Mouse (Mus musculus) MEL (cell line): Measurements from ENCODE around the gene Pacsin2. TPM values are rescaled to one million over a fixed set of nuclear protein-coding genes. Genes with fewer than 3 reads are reported as not detected.
A peak's percentile ranks its signal among the peaks of the same experiment; 100 is the strongest.
"Not testable (repeated sequence)": the region's sequence is repeated elsewhere in the genome, so short reads cannot be mapped to it uniquely, and the experiment has no call there.

ENCODE experiments used
- DNase-seq: peaks from one replicate; pipeline ENCODE4 v3.0.0; 2011; ENCODE audit warnings: low read depth, low spot score
- H3K27ac ChIP-seq: 2 replicates; pipeline ENCODE4 v1.5.1; 2012; ENCODE audit warnings: low read depth, mild to moderate bottlenecking, control low read depth, low read length, moderate library complexity; ENCODE audit not compliant: control insufficient read depth
- H3K27me3 ChIP-seq, 2 experiments: fragments of 150-350 bp in 1 of 2; sonication (generic) in 1 of 2; 2 replicates each; pipeline ENCODE4 v1.6.1; 2012; ENCODE audit warnings: low read length in 2 of 2, mild to moderate bottlenecking in 2 of 2, improper control_type of control experiment in 1 of 2, moderate library complexity in 1 of 2; ENCODE audit not compliant: insufficient read depth in 2 of 2, control insufficient read depth in 1 of 2
- H3K36me3 ChIP-seq, 2 experiments: 2 replicates each; pipeline ENCODE4 v1.6.1; 2012 to 2014; ENCODE audit warnings: low read length in 2 of 2, improper control_type of control experiment in 1 of 2, inconsistent platforms in 1 of 2, mild to moderate bottlenecking in 1 of 2; ENCODE audit not compliant: insufficient read depth in 2 of 2, control insufficient read depth in 1 of 2
- H3K4me1 ChIP-seq, 2 experiments: fragments of 150-350 bp in 1 of 2; sonication (generic) in 1 of 2; 2 replicates each; pipeline ENCODE4 v1.6.1; 2012; ENCODE audit warnings: low read length in 2 of 2, improper control_type of control experiment in 1 of 2, mild to moderate bottlenecking in 1 of 2; ENCODE audit not compliant: insufficient read depth in 2 of 2, control insufficient read depth in 1 of 2
- H3K4me3 ChIP-seq, 2 experiments: fragments of 150-350 bp in 1 of 2; sonication (generic) in 1 of 2; 2 replicates each; pipeline ENCODE4 v1.5.1; 2012; ENCODE audit warnings: low read depth in 2 of 2, low read length in 2 of 2, mild to moderate bottlenecking in 2 of 2, moderate library complexity in 2 of 2, control low read depth in 1 of 2, improper control_type of control experiment in 1 of 2; ENCODE audit not compliant: control insufficient read depth in 1 of 2, insufficient read depth in 1 of 2
- H3K79me2 ChIP-seq: 2 replicates; pipeline ENCODE4 v1.6.1; 2012; ENCODE audit warnings: mild to moderate bottlenecking, low read length, moderate library complexity; ENCODE audit not compliant: control insufficient read depth, poor library complexity, insufficient read depth
- H3K9ac ChIP-seq: 2 replicates; pipeline ENCODE4 v1.6.1; 2012; ENCODE audit warnings: low read depth, mild to moderate bottlenecking, control low read depth, low read length, moderate library complexity; ENCODE audit not compliant: control insufficient read depth, poor library complexity, severe bottlenecking
- H3K9me3 ChIP-seq: fragments of 150-350 bp; sonication (generic); replicated peaks from 2 replicates; pipeline ENCODE4 v1.6.1; 2012; ENCODE audit warnings: mild to moderate bottlenecking, low read length, improper control_type of control experiment, moderate library complexity; ENCODE audit not compliant: insufficient read depth
- BHLHE40 ChIP-seq: IDR thresholded peaks from 2 replicates; pipeline ENCODE4 v1.6.1; 2012; ENCODE audit warnings: low read depth, mild to moderate bottlenecking, inconsistent platforms, low read length, improper control_type of control experiment, borderline replicate concordance
- CHD2 ChIP-seq: IDR thresholded peaks from 2 replicates; pipeline ENCODE4 v1.6.1; 2011; ENCODE audit warnings: low read length, improper control_type of control experiment
- CTCF ChIP-seq, 3 experiments: IDR thresholded peaks in 2 of 3; conservative IDR thresholded peaks in 1 of 3; 2 replicates each; pipeline ENCODE4 v1.5.1; 2011 to 2012; ENCODE audit warnings: low read length in 3 of 3, low read depth in 2 of 3, mild to moderate bottlenecking in 2 of 3, improper control_type of control experiment in 1 of 3, inconsistent platforms in 1 of 3, mixed read lengths in 1 of 3, moderate library complexity in 1 of 3; ENCODE audit not compliant: control insufficient read depth in 1 of 3, insufficient read depth in 1 of 3, poor library complexity in 1 of 3, severe bottlenecking in 1 of 3
- E2F4 ChIP-seq: IDR thresholded peaks from 2 replicates; pipeline ENCODE4 v1.6.1; 2011; ENCODE audit warnings: low read depth, low read length, improper control_type of control experiment, borderline replicate concordance
- ETS1 ChIP-seq: IDR thresholded peaks from 2 replicates; pipeline ENCODE4 v1.6.1; 2012; ENCODE audit warnings: low read depth, mild to moderate bottlenecking, inconsistent platforms, low read length, improper control_type of control experiment, moderate library complexity
- GATA1 ChIP-seq: IDR thresholded peaks from 2 replicates; pipeline ENCODE4 v1.6.1; 2011; ENCODE audit warnings: low read depth, low read length, improper control_type of control experiment
- HCFC1 ChIP-seq: IDR thresholded peaks from 2 replicates; pipeline ENCODE4 v1.6.1; 2012; ENCODE audit warnings: low read depth, mild to moderate bottlenecking, inconsistent platforms, low read length, improper control_type of control experiment, moderate library complexity
- JUND ChIP-seq: IDR thresholded peaks from 2 replicates; pipeline ENCODE4 v1.6.1; 2011; ENCODE audit warnings: low read depth, mild to moderate bottlenecking, improper control_type of control experiment, low read length
- KAT2A ChIP-seq: conservative IDR thresholded peaks from 2 replicates; pipeline ENCODE4 v1.6.1; 2012; ENCODE audit warnings: low read depth, low read length, improper control_type of control experiment, inconsistent platforms
- MAZ ChIP-seq: IDR thresholded peaks from 2 replicates; pipeline ENCODE4 v1.6.1; 2012; ENCODE audit warnings: low read depth, mild to moderate bottlenecking, inconsistent platforms, low read length, improper control_type of control experiment
- MYB ChIP-seq: IDR thresholded peaks from 2 replicates; pipeline ENCODE4 v1.6.1; 2011; ENCODE audit warnings: mild to moderate bottlenecking, low read depth, low read length, improper control_type of control experiment
- NELFE ChIP-seq: IDR thresholded peaks from 2 replicates; pipeline ENCODE4 v1.6.1; 2011; ENCODE audit warnings: low read depth, low read length, improper control_type of control experiment
- NRF1 ChIP-seq: IDR thresholded peaks from 2 replicates; pipeline ENCODE4 v1.6.1; 2014; ENCODE audit warnings: low read depth, mild to moderate bottlenecking, inconsistent platforms, low read length, improper control_type of control experiment, moderate library complexity; ENCODE audit not compliant: poor library complexity, insufficient read depth, severe bottlenecking
- POLR2A ChIP-seq, 2 experiments: IDR thresholded peaks; 2 replicates each; pipeline ENCODE4 v1.6.1; 2011 to 2012; ENCODE audit warnings: low read length in 2 of 2, mild to moderate bottlenecking in 2 of 2, control low read depth in 1 of 2, improper control_type of control experiment in 1 of 2, low read depth in 1 of 2, moderate library complexity in 1 of 2; ENCODE audit not compliant: control insufficient read depth in 1 of 2, insufficient read depth in 1 of 2, poor library complexity in 1 of 2
- POLR2AphosphoS2 ChIP-seq: IDR thresholded peaks from 2 replicates; pipeline ENCODE4 v1.6.1; 2011; ENCODE audit warnings: low read length, improper control_type of control experiment
- RAD21 ChIP-seq: IDR thresholded peaks from 2 replicates; pipeline ENCODE4 v1.6.1; 2011; ENCODE audit warnings: mild to moderate bottlenecking, low read depth, low read length, improper control_type of control experiment
- SIN3A ChIP-seq: IDR thresholded peaks from 2 replicates; pipeline ENCODE4 v1.6.1; 2012; ENCODE audit warnings: low read length, improper control_type of control experiment, inconsistent platforms
- SMC3 ChIP-seq: IDR thresholded peaks from 2 replicates; pipeline ENCODE4 v1.6.1; 2011; ENCODE audit warnings: low read depth, low read length, improper control_type of control experiment
- TAL1 ChIP-seq: IDR thresholded peaks from 2 replicates; pipeline ENCODE4 v1.6.1; 2012; ENCODE audit warnings: mild to moderate bottlenecking, inconsistent platforms, low read length, moderate library complexity, mixed read lengths
- TCF12 ChIP-seq: IDR thresholded peaks from 2 replicates; pipeline ENCODE4 v1.6.1; 2014; ENCODE audit warnings: low read depth, mild to moderate bottlenecking, inconsistent platforms, low read length, improper control_type of control experiment, moderate library complexity
- USF2 ChIP-seq, 2 experiments: IDR thresholded peaks; 2 replicates each; pipeline ENCODE4 v1.6.1; 2011 to 2012; ENCODE audit warnings: improper control_type of control experiment in 2 of 2, low read length in 2 of 2, borderline replicate concordance in 1 of 2, inconsistent platforms in 1 of 2, low read depth in 1 of 2, mild to moderate bottlenecking in 1 of 2; ENCODE audit not compliant: insufficient read depth in 1 of 2
- ZC3H11A ChIP-seq: IDR thresholded peaks from 2 replicates; pipeline ENCODE4 v1.6.1; 2012; ENCODE audit warnings: low read depth, mild to moderate bottlenecking, inconsistent platforms, low read length, improper control_type of control experiment
- ZKSCAN1 ChIP-seq: IDR thresholded peaks from 2 replicates; pipeline ENCODE4 v1.6.1; 2012; ENCODE audit warnings: low read depth, mild to moderate bottlenecking, inconsistent platforms, low read length, improper control_type of control experiment, moderate library complexity
- polyA plus RNA-seq, 2 experiments: library from polyadenylated mRNA; stranded (reverse) in 1 of 2; unstranded in 1 of 2; fragments of >175 nt in 1 of 2; fragments of >200 nt in 1 of 2; gene quantifications; 2 replicates each; pipeline versions ENCODE4 v1.2.1 to v1.2.4; 2012; ENCODE audit warnings: low replicate concordance in 2 of 2, low read depth in 1 of 2; ENCODE audit not compliant: insufficient read length in 2 of 2, insufficient read depth in 1 of 2, missing spikeins in 1 of 2
- total RNA-seq: library from RNA; depleted of rRNA; stranded (reverse); fragments of 300-350 nt; gene quantifications from 2 replicates; pipeline ENCODE4 v1.2.3, GENCODE M21; 2012

Gene Pacsin2
- total and polyA plus RNA-seq, 3 experiments: 58.7 to 425 (median 103) TPM

DNA sequence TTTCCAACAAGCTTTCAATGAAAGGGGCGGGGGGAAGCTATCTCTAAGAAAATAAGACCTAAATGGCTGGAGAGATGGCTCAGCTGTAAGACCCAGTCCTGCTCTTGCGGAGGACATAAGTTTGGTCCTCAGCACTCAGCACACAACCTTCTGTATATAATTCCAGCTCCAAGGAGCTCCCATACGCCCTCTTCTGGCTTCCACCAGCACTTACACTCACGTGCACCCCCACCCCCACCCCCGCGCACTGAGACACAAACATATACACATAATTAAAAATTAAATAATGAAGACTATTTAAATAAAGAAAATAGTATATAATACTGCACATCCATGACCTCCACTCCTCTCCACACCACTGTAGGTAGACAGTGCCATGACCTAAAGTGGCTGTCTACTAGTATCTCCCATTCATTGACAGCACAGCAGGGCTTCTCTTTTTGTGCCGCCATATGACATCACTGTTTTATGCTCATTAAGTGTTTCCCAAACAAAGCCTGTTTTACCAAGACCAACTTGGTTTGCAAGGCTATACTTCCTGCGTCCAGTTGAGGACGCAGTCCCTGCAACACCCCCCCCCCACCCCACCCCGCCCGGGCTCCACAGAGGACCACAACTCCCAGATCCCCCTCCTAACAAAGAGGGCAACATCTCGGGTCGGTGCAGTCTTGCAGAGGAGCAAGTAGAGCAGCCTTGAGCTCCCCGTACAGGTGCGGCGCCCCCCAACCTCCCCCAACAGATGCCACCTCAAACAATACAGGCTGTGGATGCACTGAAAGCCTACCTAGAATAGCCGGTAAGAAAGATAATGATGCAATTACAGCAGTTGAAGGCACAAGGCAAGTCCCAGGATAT is 45.8 kb upstream of the Pacsin2 start:
- no peaks in the 10 kb centered on the region for H3K9me3 ChIP-seq
- H3K79me2 ChIP-seq: no peaks in the 10 kb centered on the region; the same call in 1 of the 2 replicates
- H3K4me1 ChIP-seq: no peaks in the 10 kb centered on the region
- DNase-seq: peak; percentile 32
- H3K27me3 ChIP-seq: 0 out of 4 replicates have a peak, but pooled peaks cover 0 to under 1% of the 10 kb centered on the region in 2 experiments
- TF ChIP-seq SMC3 (peak; percentile 12; the same call in 1 of the 2 replicates), MYB (no peak), GATA1 (no peak), KAT2A (no peak), BHLHE40 (peak; percentile 63; the same call in 1 of the 2 replicates), TCF12 (no peak), POLR2A (IDR thresholded peaks at IDR 0.05; ENCODE audit: control insufficient read depth in 1 of 2, insufficient read depth in 1 of 2, low read depth in 1 of 2, low read length in 2 of 2, poor library complexity in 1 of 2) (0 out of 4 replicates have a peak, but pooled peaks of 1 of the 2 experiments have one; percentile 63), HCFC1 (no peak), CTCF (IDR thresholded peaks at IDR 0.05 in 2 of 3, conservative IDR thresholded peaks at IDR 0.05 in 1 of 3; ENCODE audit: control insufficient read depth in 1 of 3, insufficient read depth in 1 of 3, low read depth in 2 of 3, low read length in 3 of 3, poor library complexity in 1 of 3, severe bottlenecking in 1 of 3) (peak in 2 of 3 experiments; percentile 15 to 39; a peak in 3 of 6 replicates)
- peaks cover 0 to 2% of the 10 kb centered on the region in 2 experiments; a peak in 1 of 4 replicates for H3K36me3 ChIP-seq
- H3K4me3 ChIP-seq: peak overlapping the region; percentile 80 to 91
- H3K9ac ChIP-seq: peak overlapping the region; percentile 68
- H3K27ac ChIP-seq: peak overlapping the region; percentile 27; the same call in 1 of the 2 replicates

DNA sequence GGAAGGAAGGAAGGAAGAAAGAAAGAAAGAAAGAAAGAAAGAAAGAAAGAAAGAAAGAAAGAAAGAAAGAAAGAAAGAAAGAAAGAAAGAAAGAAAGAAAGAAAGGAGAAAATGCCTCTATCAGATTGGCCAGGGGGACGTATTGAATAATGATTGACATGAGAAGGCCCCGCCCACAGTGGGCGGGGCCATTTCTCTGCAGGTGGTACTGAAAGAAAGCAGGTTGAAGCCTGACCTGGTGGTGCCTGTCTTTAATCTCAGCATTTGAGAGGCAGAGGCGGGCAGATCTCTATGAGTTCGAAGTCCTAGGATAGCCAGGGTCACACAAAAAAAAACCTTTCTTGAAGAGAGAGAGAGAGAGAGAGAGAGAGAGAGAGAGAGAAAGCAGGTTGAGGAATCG is 37.1 kb upstream of the Pacsin2 start:
- not testable (repeated sequence) for H3K36me3 ChIP-seq

DNA sequence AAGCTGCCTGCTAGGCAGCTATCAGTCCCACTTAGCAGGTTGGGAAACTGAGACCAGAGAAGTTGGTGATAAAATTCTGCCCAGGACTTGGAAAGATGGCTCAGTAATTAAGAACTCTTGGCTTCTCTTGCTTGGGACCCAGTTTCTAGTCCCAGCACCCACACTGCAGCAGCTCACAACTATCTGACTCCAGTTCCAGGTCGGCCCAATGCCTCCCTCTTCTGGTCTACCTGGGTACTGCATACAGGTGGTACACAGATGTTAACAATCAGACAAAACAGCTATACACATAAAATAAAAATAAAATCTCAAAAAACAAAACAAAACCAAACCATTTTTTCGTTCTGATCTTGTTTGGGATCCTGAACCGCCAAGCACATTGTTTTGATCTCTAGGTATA is 35.9 kb upstream of the Pacsin2 start:
- H3K27me3 ChIP-seq: no peaks in the 10 kb centered on the region
- H3K36me3 ChIP-seq: peaks cover 0 to 5% of the 10 kb centered on the region in 2 experiments; a peak in 2 of 4 replicates
- no peak overlapping the region for H3K9ac ChIP-seq
- no peak overlapping the region for H3K4me3 ChIP-seq
- H3K4me1 ChIP-seq: peaks cover 3 to 9% of the 10 kb centered on the region in 2 experiments
- peak; percentile 76 for DNase-seq
- no peak overlapping the region for H3K27ac ChIP-seq
- H3K9me3 ChIP-seq: no peaks in the 10 kb centered on the region
- no peaks in the 10 kb centered on the region for H3K79me2 ChIP-seq
- TF ChIP-seq TAL1 (no peak), RAD21 (peak; percentile 94), SIN3A (no peak; the same call in 1 of the 2 replicates), USF2 (IDR thresholded peaks at IDR 0.05; ENCODE audit: borderline replicate concordance in 1 of 2, insufficient read depth in 1 of 2, low read depth in 1 of 2, low read length in 2 of 2) (no peak), BHLHE40 (no peak), CTCF (IDR thresholded peaks at IDR 0.05 in 2 of 3, conservative IDR thresholded peaks at IDR 0.05 in 1 of 3; ENCODE audit: control insufficient read depth in 1 of 3, insufficient read depth in 1 of 3, low read depth in 2 of 3, low read length in 3 of 3, poor library complexity in 1 of 3, severe bottlenecking in 1 of 3) (peak; percentile 83 to 94 (median 92)), POLR2AphosphoS2 (no peak), NELFE (no peak), CHD2 (no peak), SMC3 (peak; percentile 85), JUND (0 out of 2 replicates have a peak, but pooled peaks have one; percentile 18), ZKSCAN1 (no peak), KAT2A (no peak), NRF1 (no peak), ETS1 (no peak), ZC3H11A (peak; percentile 75), MAZ (no peak), E2F4 (no peak)

More for the DNA sequence above, 37.1 kb upstream of the Pacsin2 start:
- H3K4me1 ChIP-seq, DNase-seq, H3K27ac ChIP-seq, H3K9me3 ChIP-seq, H3K79me2 ChIP-seq, H3K27me3 ChIP-seq, H3K4me3 ChIP-seq, H3K9ac ChIP-seq: not testable (repeated sequence)
